Mouse (Mus musculus): Measurements from ENCODE around the gene Ndufa5. TPM values are rescaled to one million over a fixed set of nuclear protein-coding genes. Genes with fewer than 3 reads are reported as not detected.

Ndufa5 gene
- total RNA-seq, 2 experiments from 2014 or later: 385 to 429 TPM

GRCm38 (mm10) chr6:24530166-24530565 lies 2.4 kb upstream of the Ndufa5 start:
- DNase-seq (ENCODE audit: low spot score in 2 of 2): peak in 1 of 2 experiments; percentile 37

GRCm38 (mm10) chr6:24528064-24528243 lies 141 bp upstream of the Ndufa5 start, which contains the start of gene Asb15:
Asb15 (plus strand) TSS chr6:24528144.
- DNase-seq (ENCODE audit: low spot score in 2 of 2): no peak

GRCm38 (mm10) chr6:24525705-24526104 lies 2.1 kb downstream of the Ndufa5 start:
- DNase-seq (ENCODE audit: low spot score in 2 of 2): no peak

- DNase-seq (ENCODE audit: low spot score in 2 of 2): no peak
These were observed 11.6 kb downstream of the Ndufa5 start for GRCm38 (mm10) chr6:24516197-24516596.

GRCm38 (mm10) chr6:24514552-24515284 lies 13.1 kb downstream of the Ndufa5 start, which contains the start of gene Iqub:
Iqub (minus strand) TSS chr6:24515067.
- DNase-seq (ENCODE audit: low spot score in 2 of 2): peak in 1 of 2 experiments; percentile 49

GRCm38 (mm10) chr6:24504141-24504540 lies 23.7 kb downstream of the Ndufa5 start:
- no peak for DNase-seq (ENCODE audit: low spot score in 2 of 2)

GRCm38 (mm10) chr6:24490341-24490740 lies 37.5 kb downstream of the Ndufa5 start:
- DNase-seq (ENCODE audit: low spot score in 2 of 2): no peak

- no peak for DNase-seq (ENCODE audit: low spot score in 2 of 2)
These were observed 41.3 kb downstream of the Ndufa5 start for GRCm38 (mm10) chr6:24486530-24486929.

GRCm38 (mm10) chr6:24470571-24471132 lies 57.2 kb downstream of the Ndufa5 start:
- no peak for DNase-seq (ENCODE audit: low spot score in 2 of 2)

GRCm38 (mm10) chr6:24470135-24470534 lies 57.7 kb downstream of the Ndufa5 start:
- no peak for DNase-seq (ENCODE audit: low spot score in 2 of 2)

Other genes starting within 250 kb of the Ndufa5 start
- gene Iqub, start 12.9 kb downstream of the Ndufa5 start, total RNA-seq (2021): under 1 TPM; 0.10 to 0.12 TPM
- gene Asb15, start 131 bp upstream of the Ndufa5 start, total RNA-seq (2021): 1 to 10 TPM; 1.7 to 1.9 TPM
- gene Lmod2, start 69.7 kb upstream of the Ndufa5 start, total RNA-seq (2021): 100 to 1,000 TPM; 105 to 205 TPM
- 10 to 100 TPM; 33.1 to 38.7 TPM for gene Wasl, start 137.0 kb upstream of the Ndufa5 start, total RNA-seq (2021)
- gene Hyal6, start 205.2 kb upstream of the Ndufa5 start, total RNA-seq (2021): not detected
- not detected for gene Hyal4, start 220.3 kb upstream of the Ndufa5 start, total RNA-seq (2021)

Data from gastrocnemius, postnatal 4 days (tissue).